Mouse (Mus musculus): ENCODE data around the gene Cyp2w1. TPM values are rescaled to one million over a fixed set of nuclear protein-coding genes. Genes with fewer than 3 reads are reported as not detected.
A peak's percentile ranks its signal among the peaks of the same experiment; 100 is the strongest.

Cyp2w1 gene
- total and polyA plus RNA-seq, 2 experiments, result not detected

DNA sequence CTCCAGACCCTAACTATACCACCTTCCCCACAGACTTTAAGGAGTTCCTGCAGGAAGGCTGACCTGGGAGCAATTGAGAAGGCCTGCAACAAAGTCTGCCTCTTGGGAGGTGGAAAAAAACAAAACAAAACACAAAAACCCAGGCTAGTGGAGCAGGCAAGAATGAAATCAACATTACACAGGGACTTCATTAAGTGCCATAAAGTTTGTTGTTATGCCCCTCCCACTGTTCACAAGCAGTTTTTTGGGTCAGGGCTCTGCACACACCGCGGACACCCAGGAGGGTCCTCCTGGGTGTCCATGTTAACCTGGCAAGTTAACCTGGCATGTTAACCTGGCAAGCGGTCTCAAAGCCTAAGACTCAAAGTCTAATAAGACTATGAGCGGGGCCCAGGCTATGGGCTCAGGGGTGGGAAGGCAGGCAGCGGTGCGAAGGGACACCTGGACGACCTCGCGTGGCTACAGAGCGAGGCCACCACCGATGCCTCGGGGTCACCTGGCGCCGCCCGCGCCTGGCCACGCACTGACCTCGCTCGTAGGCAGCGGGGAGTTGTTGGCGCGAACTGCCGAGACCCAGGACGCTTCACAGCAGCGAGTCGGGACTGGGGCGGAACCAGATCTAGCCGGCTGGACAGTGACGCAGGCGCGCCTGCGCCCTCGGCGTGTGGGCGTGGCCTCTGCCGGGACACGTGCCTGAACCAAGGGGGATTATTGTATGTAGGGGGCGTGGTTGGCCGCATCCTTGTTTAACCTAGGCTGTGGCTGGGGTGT, 19.4 kb downstream of the Cyp2w1 start:
- peak; percentile 91 for DNase-seq (ENCODE audit: extremely low read depth, low read depth, low spot score)

GRCm38 (mm10) chr5:139373126-139373525, 20.7 kb downstream of the Cyp2w1 start:
- no peak for TF ChIP-seq CTCF (IDR thresholded peaks at IDR 0.05; ENCODE audit: low read depth, low read length)
- no peak for TF ChIP-seq POLR2A (IDR thresholded peaks at IDR 0.05; ENCODE audit: extremely low read depth, insufficient read depth, low read length)
- 34% methylated on average over 3 of the region's 3 CpGs for WGBS
- Histone ChIP-seq H3K79me2 (ENCODE audit: control insufficient read depth, insufficient read depth, low read length) (peaks cover 3% of the 10 kb centered on the region; the same call in 1 of the 2 replicates), H3K36me3 (ENCODE audit: control insufficient read depth, insufficient read depth, low read length) (no peaks in the 10 kb centered on the region), H3K4me1 (ENCODE audit: control insufficient read depth, insufficient read depth, low read length) (peaks cover 53% of the 10 kb centered on the region), H3K9ac (ENCODE audit: low read depth, low read length) (no peak overlapping the region), H3K27me3 (ENCODE audit: control insufficient read depth, insufficient read depth, low read length) (no peaks in the 10 kb centered on the region), H3K4me3 (ENCODE audit: insufficient read depth, low read depth, low read length) (no peak overlapping the region), H3K27ac (replicated peaks; ENCODE audit: insufficient read depth, low read depth, low read length) (peak overlapping the region; percentile 77)
- peak; percentile 65 for DNase-seq (ENCODE audit: extremely low read depth, low read depth, low spot score)

More for the DNA sequence above, 19.4 kb downstream of the Cyp2w1 start:
- Histone ChIP-seq H3K27me3 (ENCODE audit: control insufficient read depth, insufficient read depth, low read length) (no peaks in the 10 kb centered on the region), H3K79me2 (ENCODE audit: control insufficient read depth, insufficient read depth, low read length) (peaks cover 3% of the 10 kb centered on the region; the same call in 1 of the 2 replicates), H3K4me1 (ENCODE audit: control insufficient read depth, insufficient read depth, low read length) (peaks cover 62% of the 10 kb centered on the region), H3K9ac (ENCODE audit: low read depth, low read length) (peak overlapping the region; percentile 68), H3K4me3 (ENCODE audit: insufficient read depth, low read depth, low read length) (peak overlapping the region; percentile 52), H3K36me3 (ENCODE audit: control insufficient read depth, insufficient read depth, low read length) (no peaks in the 10 kb centered on the region), H3K27ac (replicated peaks; ENCODE audit: insufficient read depth, low read depth, low read length) (peak overlapping the region; percentile 77)
- under 1% methylated on average over 39 of the region's 39 CpGs for WGBS
- TF ChIP-seq POLR2A (IDR thresholded peaks at IDR 0.05; ENCODE audit: extremely low read depth, insufficient read depth, low read length) (peak; percentile 93), CTCF (IDR thresholded peaks at IDR 0.05; ENCODE audit: low read depth, low read length) (no peak; the same call in 1 of the 2 replicates)

DNA sequence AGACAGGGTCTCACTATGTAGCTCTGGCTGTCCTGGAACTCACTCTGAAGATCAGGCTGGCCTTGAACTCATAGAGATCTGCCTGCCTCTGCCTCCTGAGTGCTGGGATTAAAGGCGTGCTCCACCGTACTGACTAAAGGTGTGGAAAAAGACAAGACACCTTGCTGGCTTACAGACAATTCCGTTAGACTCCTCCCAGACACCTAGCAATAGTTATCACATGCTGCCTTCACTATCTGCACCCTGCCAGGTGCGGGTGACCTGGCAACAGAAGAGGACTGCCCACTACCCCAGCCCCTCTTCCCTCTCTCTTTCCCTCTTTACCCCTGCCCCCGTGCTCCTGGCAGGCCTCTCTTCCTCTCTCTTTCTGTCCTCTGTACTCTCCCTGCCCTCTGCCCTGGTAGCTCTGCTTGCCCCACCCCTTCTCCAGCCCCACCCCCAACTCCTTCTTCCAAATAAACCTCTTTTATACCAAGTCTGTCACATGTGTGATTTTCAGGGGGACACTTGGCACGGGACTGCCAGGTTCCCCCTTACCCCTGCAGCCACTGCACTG, 21.6 kb downstream of the Cyp2w1 start:
- H3K27ac ChIP-seq (replicated peaks; ENCODE audit: insufficient read depth, low read depth, low read length), result peak overlapping the region; percentile 89
- peak overlapping the region; percentile 45 for H3K9ac ChIP-seq (ENCODE audit: low read depth, low read length)
- H3K79me2 ChIP-seq (ENCODE audit: control insufficient read depth, insufficient read depth, low read length), result peaks cover 3% of the 10 kb centered on the region; the same call in 1 of the 2 replicates
- peaks cover 52% of the 10 kb centered on the region for H3K4me1 ChIP-seq (ENCODE audit: control insufficient read depth, insufficient read depth, low read length)
- TF ChIP-seq POLR2A (IDR thresholded peaks at IDR 0.05; ENCODE audit: extremely low read depth, insufficient read depth, low read length) (no peak), CTCF (IDR thresholded peaks at IDR 0.05; ENCODE audit: low read depth, low read length) (no peak)
- no peaks in the 10 kb centered on the region for H3K36me3 ChIP-seq (ENCODE audit: control insufficient read depth, insufficient read depth, low read length)
- DNase-seq (ENCODE audit: extremely low read depth, low read depth, low spot score), result peak; percentile 76
- no peak overlapping the region for H3K4me3 ChIP-seq (ENCODE audit: insufficient read depth, low read depth, low read length)
- WGBS, result 21% methylated on average over 6 of the region's 6 CpGs
- no peaks in the 10 kb centered on the region for H3K27me3 ChIP-seq (ENCODE audit: control insufficient read depth, insufficient read depth, low read length)

GRCm38 (mm10) chr5:139374841-139375240, 22.4 kb downstream of the Cyp2w1 start:
- H3K27me3 ChIP-seq (ENCODE audit: control insufficient read depth, insufficient read depth, low read length), result no peaks in the 10 kb centered on the region
- DNase-seq (ENCODE audit: extremely low read depth, low read depth, low spot score), result peak; percentile 72
- WGBS, result 31% methylated on average over 2 of the region's 2 CpGs
- H3K4me1 ChIP-seq (ENCODE audit: control insufficient read depth, insufficient read depth, low read length), result peaks cover 55% of the 10 kb centered on the region
- no peak overlapping the region for H3K9ac ChIP-seq (ENCODE audit: low read depth, low read length)
- H3K36me3 ChIP-seq (ENCODE audit: control insufficient read depth, insufficient read depth, low read length), result no peaks in the 10 kb centered on the region
- no peak overlapping the region for H3K4me3 ChIP-seq (ENCODE audit: insufficient read depth, low read depth, low read length)
- TF ChIP-seq POLR2A (IDR thresholded peaks at IDR 0.05; ENCODE audit: extremely low read depth, insufficient read depth, low read length), result no peak
- H3K79me2 ChIP-seq (ENCODE audit: control insufficient read depth, insufficient read depth, low read length), result peaks cover 3% of the 10 kb centered on the region; the same call in 1 of the 2 replicates
- peak overlapping the region; percentile 62 for H3K27ac ChIP-seq (replicated peaks; ENCODE audit: insufficient read depth, low read depth, low read length)

- Histone ChIP-seq H3K36me3 (ENCODE audit: control insufficient read depth, insufficient read depth, low read length) (no peaks in the 10 kb centered on the region), H3K4me1 (ENCODE audit: control insufficient read depth, insufficient read depth, low read length) (peaks cover 45% of the 10 kb centered on the region), H3K27me3 (ENCODE audit: control insufficient read depth, insufficient read depth, low read length) (no peaks in the 10 kb centered on the region), H3K27ac (replicated peaks; ENCODE audit: insufficient read depth, low read depth, low read length) (peak within 1 kb of the TSS; percentile 92), H3K79me2 (ENCODE audit: control insufficient read depth, insufficient read depth, low read length) (no peaks in the 10 kb centered on the region; the same call in 1 of the 2 replicates), H3K9ac (ENCODE audit: low read depth, low read length) (0 out of 2 replicates have a peak within 1 kb of the TSS, but pooled peaks have one; percentile 10), H3K4me3 (ENCODE audit: insufficient read depth, low read depth, low read length) (no peak within 1 kb of the TSS)
- TF ChIP-seq CTCF (IDR thresholded peaks at IDR 0.05; ENCODE audit: low read depth, low read length) (no peak), POLR2A (IDR thresholded peaks at IDR 0.05; ENCODE audit: extremely low read depth, insufficient read depth, low read length) (no peak)
- WGBS, result 52% methylated on average over 18 of the region's 18 CpGs
- DNase-seq (ENCODE audit: extremely low read depth, low read depth, low spot score), result peak; percentile 37
These were observed 25.3 kb downstream of the Cyp2w1 start, which contains the start of gene Gpr146 for GRCm38 (mm10) chr5:139377468-139378270. TSS of gene Gpr146 (plus strand) at chr5:139377697.

Data from liver, adult 2 months (tissue).